Mouse (Mus musculus): Measurements from ENCODE around the gene 9430097D07Rik. TPM values are rescaled to one million over a fixed set of nuclear protein-coding genes. Genes with fewer than 3 reads are reported as not detected.

9430097D07Rik gene
- polyA plus RNA-seq, 1 experiment from 2014 or later: 0.15 TPM

GRCm38 (mm10) chr2:32537360-32537905, 38.1 kb downstream of the 9430097D07Rik start:
- no peaks in the 10 kb centered on the region for H3K36me3 ChIP-seq (ENCODE audit: control insufficient read depth, insufficient read depth, low read length)
- H3K4me3 ChIP-seq (ENCODE audit: low read depth, low read length): peak overlapping the region; percentile 81
- no peak for DNase-seq (ENCODE audit: low spot score)
- ATAC-seq (replicated peaks; ENCODE audit: low FRiP score, low TSS enrichment, low read depth): no peak
- no peaks in the 10 kb centered on the region for H3K9me3 ChIP-seq (ENCODE audit: control insufficient read depth, low read length)
- peak overlapping the region; percentile 79 for H3K4me2 ChIP-seq (ENCODE audit: low read length)
- 16% methylated on average over 9 of the region's 9 CpGs for WGBS
- H3K27ac ChIP-seq (ENCODE audit: low read depth): no peak overlapping the region
- peaks cover 42% of the 10 kb centered on the region for H3K4me1 ChIP-seq (replicated peaks; ENCODE audit: control insufficient read depth, insufficient read depth, low read length)
- no peaks in the 10 kb centered on the region for H3K27me3 ChIP-seq (replicated peaks; ENCODE audit: control insufficient read depth, insufficient read depth, low read length)
- H3K9ac ChIP-seq (ENCODE audit: low read length): peak overlapping the region; percentile 86

- no peaks in the 10 kb centered on the region for H3K27me3 ChIP-seq (replicated peaks; ENCODE audit: control insufficient read depth, insufficient read depth, low read length)
- H3K9ac ChIP-seq (ENCODE audit: low read length): peak overlapping the region; percentile 86
- DNase-seq (ENCODE audit: low spot score) (peak; percentile 73), ATAC-seq (replicated peaks; ENCODE audit: low FRiP score, low TSS enrichment, low read depth) (no peak)
- no peak overlapping the region; the same call in 1 of the 2 replicates for H3K27ac ChIP-seq (ENCODE audit: low read depth)
- 8% methylated on average over 11 of the region's 11 CpGs for WGBS
- peak overlapping the region; percentile 79 for H3K4me2 ChIP-seq (ENCODE audit: low read length)
- no peaks in the 10 kb centered on the region for H3K36me3 ChIP-seq (ENCODE audit: control insufficient read depth, insufficient read depth, low read length)
- H3K9me3 ChIP-seq (ENCODE audit: control insufficient read depth, low read length): no peaks in the 10 kb centered on the region
- peaks cover 42% of the 10 kb centered on the region for H3K4me1 ChIP-seq (replicated peaks; ENCODE audit: control insufficient read depth, insufficient read depth, low read length)
- peak overlapping the region; percentile 81 for H3K4me3 ChIP-seq (ENCODE audit: low read depth, low read length)
Measured at GRCm38 (mm10) chr2:32536634-32537359, 38.7 kb downstream of the 9430097D07Rik start.

GRCm38 (mm10) chr2:32536086-32536633, 39.3 kb downstream of the 9430097D07Rik start:
- H3K9me3 ChIP-seq (ENCODE audit: control insufficient read depth, low read length): no peaks in the 10 kb centered on the region
- no peaks in the 10 kb centered on the region for H3K27me3 ChIP-seq (replicated peaks; ENCODE audit: control insufficient read depth, insufficient read depth, low read length)
- DNase-seq (ENCODE audit: low spot score) (peak; percentile 70), ATAC-seq (replicated peaks; ENCODE audit: low FRiP score, low TSS enrichment, low read depth) (no peak)
- peaks cover 42% of the 10 kb centered on the region for H3K4me1 ChIP-seq (replicated peaks; ENCODE audit: control insufficient read depth, insufficient read depth, low read length)
- H3K4me3 ChIP-seq (ENCODE audit: low read depth, low read length): peak overlapping the region; percentile 81
- no peak overlapping the region for H3K27ac ChIP-seq (ENCODE audit: low read depth)
- peak overlapping the region; percentile 79 for H3K4me2 ChIP-seq (ENCODE audit: low read length)
- WGBS: 1% methylated on average over 14 of the region's 14 CpGs
- H3K9ac ChIP-seq (ENCODE audit: low read length): peak overlapping the region; percentile 86
- no peaks in the 10 kb centered on the region for H3K36me3 ChIP-seq (ENCODE audit: control insufficient read depth, insufficient read depth, low read length)

GRCm38 (mm10) chr2:32535501-32535991, 39.9 kb downstream of the 9430097D07Rik start:
- peak overlapping the region; percentile 81 for H3K4me3 ChIP-seq (ENCODE audit: low read depth, low read length)
- H3K36me3 ChIP-seq (ENCODE audit: control insufficient read depth, insufficient read depth, low read length): no peaks in the 10 kb centered on the region
- H3K9me3 ChIP-seq (ENCODE audit: control insufficient read depth, low read length): no peaks in the 10 kb centered on the region
- DNase-seq (ENCODE audit: low spot score): no peak
- peaks cover 42% of the 10 kb centered on the region for H3K4me1 ChIP-seq (replicated peaks; ENCODE audit: control insufficient read depth, insufficient read depth, low read length)
- peak; percentile 72 for ATAC-seq (replicated peaks; ENCODE audit: low FRiP score, low TSS enrichment, low read depth)
- peak overlapping the region; percentile 95 for H3K27ac ChIP-seq (ENCODE audit: low read depth)
- WGBS: under 1% methylated on average over 35 of the region's 56 CpGs
- no peaks in the 10 kb centered on the region for H3K27me3 ChIP-seq (replicated peaks; ENCODE audit: control insufficient read depth, insufficient read depth, low read length)
- H3K9ac ChIP-seq (ENCODE audit: low read length): peak overlapping the region; percentile 86
- peak overlapping the region; percentile 79 for H3K4me2 ChIP-seq (ENCODE audit: low read length)

DNA sequence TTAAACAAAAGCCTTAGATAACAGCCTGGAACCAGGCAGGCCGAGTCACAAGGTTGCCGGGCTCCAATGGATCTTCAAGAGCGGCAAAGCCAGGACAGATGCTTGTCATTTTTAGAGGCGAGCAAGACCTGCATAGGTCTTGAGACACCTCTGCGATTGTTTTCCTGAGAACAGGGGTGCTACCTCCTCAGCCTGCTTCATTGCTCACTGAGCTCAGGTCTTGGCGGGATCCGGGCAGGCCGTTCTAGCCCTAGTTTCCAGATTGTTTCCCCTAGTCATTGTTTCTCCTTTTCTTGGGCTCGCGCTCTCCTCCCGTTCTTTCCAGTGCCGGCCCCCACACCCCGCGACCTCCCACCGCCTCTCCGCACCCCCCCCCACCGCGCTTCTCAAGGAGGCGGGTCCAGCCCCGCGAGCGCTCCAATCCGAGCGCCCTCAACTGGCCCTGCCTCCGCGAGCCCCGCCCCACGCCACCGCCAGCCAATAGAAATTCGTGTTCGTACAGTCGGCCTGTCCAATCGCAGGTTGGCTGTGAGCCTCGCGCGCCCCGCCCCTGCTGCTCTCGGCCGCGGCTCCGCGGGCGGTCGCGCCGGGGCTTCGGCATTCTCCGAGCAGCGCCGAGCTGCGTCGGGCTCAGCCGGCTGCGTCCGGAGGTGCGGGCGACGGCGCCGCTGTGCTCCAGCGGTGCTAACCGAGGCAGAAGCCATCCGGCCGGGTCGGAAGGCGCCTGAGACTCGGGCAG, 40.6 kb downstream of the 9430097D07Rik start, which contains the start of gene Fam102a:
Gene Fam102a, plus strand, starts transcription at position 600 of the 739 bp plus-strand sequence.
- peak within 1 kb of the TSS; percentile 95 for H3K27ac ChIP-seq (ENCODE audit: low read depth)
- ATAC-seq (replicated peaks; ENCODE audit: low FRiP score, low TSS enrichment, low read depth): peak; percentile 95
- peak; percentile 97 for DNase-seq (ENCODE audit: low spot score)
- peak within 1 kb of the TSS; percentile 79 for H3K4me2 ChIP-seq (ENCODE audit: low read length)
- H3K4me3 ChIP-seq (ENCODE audit: low read depth, low read length): peak within 1 kb of the TSS; percentile 81
- H3K9ac ChIP-seq (ENCODE audit: low read length): peak within 1 kb of the TSS; percentile 86
- H3K9me3 ChIP-seq (ENCODE audit: control insufficient read depth, low read length): no peaks in the 10 kb centered on the region
- no peaks in the 10 kb centered on the region for H3K27me3 ChIP-seq (replicated peaks; ENCODE audit: control insufficient read depth, insufficient read depth, low read length)
- WGBS: under 1% methylated on average over 67 of the region's 67 CpGs
- H3K4me1 ChIP-seq (replicated peaks; ENCODE audit: control insufficient read depth, insufficient read depth, low read length): peaks cover 42% of the 10 kb centered on the region
- H3K36me3 ChIP-seq (ENCODE audit: control insufficient read depth, insufficient read depth, low read length): no peaks in the 10 kb centered on the region

GRCm38 (mm10) chr2:32534061-32534732, 41.3 kb downstream of the 9430097D07Rik start:
- H3K36me3 ChIP-seq (ENCODE audit: control insufficient read depth, insufficient read depth, low read length): no peaks in the 10 kb centered on the region
- ATAC-seq (replicated peaks; ENCODE audit: low FRiP score, low TSS enrichment, low read depth) (peak; percentile 3; the same call in 1 of the 2 replicates), DNase-seq (ENCODE audit: low spot score) (peak; percentile 80)
- H3K9ac ChIP-seq (ENCODE audit: low read length): peak overlapping the region; percentile 61
- H3K4me1 ChIP-seq (replicated peaks; ENCODE audit: control insufficient read depth, insufficient read depth, low read length): peaks cover 36% of the 10 kb centered on the region
- H3K9me3 ChIP-seq (ENCODE audit: control insufficient read depth, low read length): no peaks in the 10 kb centered on the region
- peak overlapping the region; percentile 95 for H3K27ac ChIP-seq (ENCODE audit: low read depth)
- peak overlapping the region; percentile 81 for H3K4me3 ChIP-seq (ENCODE audit: low read depth, low read length)
- no peaks in the 10 kb centered on the region for H3K27me3 ChIP-seq (replicated peaks; ENCODE audit: control insufficient read depth, insufficient read depth, low read length)
- WGBS: 10% methylated on average over 13 of the region's 13 CpGs
- peak overlapping the region; percentile 79 for H3K4me2 ChIP-seq (ENCODE audit: low read length)

DNA sequence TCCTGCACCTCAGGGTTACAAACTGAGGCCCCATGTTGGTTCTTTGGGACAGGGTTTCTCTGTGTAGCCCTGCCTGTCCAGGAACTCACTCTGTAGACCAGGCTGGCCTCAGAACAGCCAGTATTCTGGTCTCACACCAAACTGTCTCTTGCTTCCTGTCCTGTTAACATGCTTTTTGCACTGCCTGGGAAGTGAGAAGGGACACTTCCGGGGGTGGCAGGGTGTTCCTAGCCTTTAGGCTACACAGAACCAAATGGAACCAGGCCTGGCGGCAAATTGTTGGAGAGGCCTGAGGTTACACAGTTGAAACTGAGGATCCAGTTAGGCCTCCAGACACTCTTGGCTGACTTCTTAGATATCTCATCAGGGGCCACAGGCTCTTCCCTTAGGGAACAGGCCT, 42.3 kb downstream of the 9430097D07Rik start:
- H3K4me1 ChIP-seq (replicated peaks; ENCODE audit: control insufficient read depth, insufficient read depth, low read length): peaks cover 28% of the 10 kb centered on the region
- no peak for DNase-seq (ENCODE audit: low spot score)
- H3K4me3 ChIP-seq (ENCODE audit: low read depth, low read length): no peak overlapping the region
- WGBS: 91% methylated on average over 2 of the region's 2 CpGs
- H3K27me3 ChIP-seq (replicated peaks; ENCODE audit: control insufficient read depth, insufficient read depth, low read length): no peaks in the 10 kb centered on the region
- no peak for ATAC-seq (replicated peaks; ENCODE audit: low FRiP score, low TSS enrichment, low read depth)
- no peaks in the 10 kb centered on the region for H3K9me3 ChIP-seq (ENCODE audit: control insufficient read depth, low read length)
- no peak overlapping the region for H3K27ac ChIP-seq (ENCODE audit: low read depth)
- H3K4me2 ChIP-seq (ENCODE audit: low read length): no peak overlapping the region
- no peaks in the 10 kb centered on the region for H3K36me3 ChIP-seq (ENCODE audit: control insufficient read depth, insufficient read depth, low read length)
- no peak overlapping the region for H3K9ac ChIP-seq (ENCODE audit: low read length)

GRCm38 (mm10) chr2:32530479-32530878, 45.0 kb downstream of the 9430097D07Rik start:
- H3K9me3 ChIP-seq (ENCODE audit: control insufficient read depth, low read length): no peaks in the 10 kb centered on the region
- no peaks in the 10 kb centered on the region for H3K36me3 ChIP-seq (ENCODE audit: control insufficient read depth, insufficient read depth, low read length)
- H3K4me2 ChIP-seq (ENCODE audit: low read length): no peak overlapping the region
- peaks cover 11% of the 10 kb centered on the region for H3K4me1 ChIP-seq (replicated peaks; ENCODE audit: control insufficient read depth, insufficient read depth, low read length)
- 81% methylated on average over 2 of the region's 2 CpGs for WGBS
- H3K9ac ChIP-seq (ENCODE audit: low read length): no peak overlapping the region
- H3K27me3 ChIP-seq (replicated peaks; ENCODE audit: control insufficient read depth, insufficient read depth, low read length): no peaks in the 10 kb centered on the region
- ATAC-seq (replicated peaks; ENCODE audit: low FRiP score, low TSS enrichment, low read depth) (no peak), DNase-seq (ENCODE audit: low spot score) (no peak)
- H3K4me3 ChIP-seq (ENCODE audit: low read depth, low read length): no peak overlapping the region
- no peak overlapping the region for H3K27ac ChIP-seq (ENCODE audit: low read depth)

All from intestine, embryonic 14.5 days (tissue).